Mouse (Mus musculus) erythroblast, embryonic 14.5 days (primary cell): Measurements from ENCODE around the gene Frmd4a. TPM values are rescaled to one million over a fixed set of nuclear protein-coding genes. Genes with fewer than 3 reads are reported as not detected.

Source experiments
- H3K27me3 ChIP-seq: 2 replicates; pipeline ENCODE4 v1.6.1; 2012; ENCODE audit warnings: inconsistent platforms; ENCODE audit not compliant: control insufficient read depth
- H3K36me3 ChIP-seq: 2 replicates; pipeline ENCODE4 v1.6.1; 2012; ENCODE audit warnings: mild to moderate bottlenecking, inconsistent platforms; ENCODE audit not compliant: control insufficient read depth
- H3K4me1 ChIP-seq: 2 replicates; pipeline ENCODE4 v1.6.1; 2012; ENCODE audit warnings: inconsistent platforms; ENCODE audit not compliant: control insufficient read depth
- H3K4me3 ChIP-seq: replicated peaks from 2 replicates; pipeline ENCODE3; 2012; ENCODE audit warnings: moderate library complexity, mild to moderate bottlenecking, inconsistent platforms
- H3K9me3 ChIP-seq: 2 replicates; pipeline ENCODE4 v1.6.1; 2012; ENCODE audit warnings: low read length, inconsistent platforms, mixed read lengths; ENCODE audit not compliant: control insufficient read depth
- GATA1 ChIP-seq: IDR thresholded peaks from 2 replicates; pipeline ENCODE4 v1.6.1; 2012; ENCODE audit warnings: low read length, inconsistent platforms, mixed read lengths
- TAL1 ChIP-seq: IDR thresholded peaks from 3 replicates; pipeline ENCODE4 v1.6.1; 2012; ENCODE audit warnings: low read length, inconsistent platforms, mixed read lengths
- polyA plus RNA-seq: library from polyadenylated mRNA; stranded (reverse); fragments of >175 nt; gene quantifications from 2 replicates; pipeline ENCODE4 v1.2.3, GENCODE M21; 2012

Frmd4a gene
- polyA plus RNA-seq, 1 experiment = 5.0 TPM

- Histone ChIP-seq H3K27me3 (no peaks in the 10 kb centered on the region), H3K4me3 (no peak overlapping the region), H3K9me3 (no peaks in the 10 kb centered on the region), H3K36me3 (no peaks in the 10 kb centered on the region), H3K4me1 (no peaks in the 10 kb centered on the region)
- TF ChIP-seq TAL1 (no peak), GATA1 (no peak)
These were observed 204.9 kb downstream of the Frmd4a start for GRCm38 (mm10) chr2:4222497-4222828.

- TF ChIP-seq TAL1 (no peak), GATA1 (no peak)
- Histone ChIP-seq H3K9me3 (no peaks in the 10 kb centered on the region), H3K4me1 (no peaks in the 10 kb centered on the region), H3K4me3 (no peak overlapping the region), H3K27me3 (no peaks in the 10 kb centered on the region), H3K36me3 (no peaks in the 10 kb centered on the region)
These were observed 205.8 kb downstream of the Frmd4a start for GRCm38 (mm10) chr2:4223316-4223715.

- no peak for TF ChIP-seq GATA1
- TF ChIP-seq TAL1 = no peak
- no peak overlapping the region for H3K4me3 ChIP-seq
- H3K9me3 ChIP-seq = no peaks in the 10 kb centered on the region
- no peaks in the 10 kb centered on the region for H3K36me3 ChIP-seq
- no peaks in the 10 kb centered on the region for H3K4me1 ChIP-seq
- no peaks in the 10 kb centered on the region for H3K27me3 ChIP-seq
These were observed 209.5 kb downstream of the Frmd4a start for GRCm38 (mm10) chr2:4226941-4227558.

- Histone ChIP-seq H3K4me3 (no peak overlapping the region), H3K27me3 (no peaks in the 10 kb centered on the region), H3K9me3 (no peaks in the 10 kb centered on the region), H3K36me3 (no peaks in the 10 kb centered on the region), H3K4me1 (no peaks in the 10 kb centered on the region)
- TF ChIP-seq TAL1 (no peak), GATA1 (no peak)
These were observed 210.0 kb downstream of the Frmd4a start for GRCm38 (mm10) chr2:4227563-4227962.

- Histone ChIP-seq H3K36me3 (no peaks in the 10 kb centered on the region), H3K4me1 (no peaks in the 10 kb centered on the region), H3K9me3 (no peaks in the 10 kb centered on the region), H3K4me3 (no peak overlapping the region), H3K27me3 (no peaks in the 10 kb centered on the region)
- no peak for TF ChIP-seq GATA1
- TF ChIP-seq TAL1 = no peak
These were observed 211.0 kb downstream of the Frmd4a start for GRCm38 (mm10) chr2:4228510-4228909.

GRCm38 (mm10) chr2:4232335-4232734, 214.8 kb downstream of the Frmd4a start:
- Histone ChIP-seq H3K27me3 (no peaks in the 10 kb centered on the region), H3K4me3 (no peak overlapping the region), H3K36me3 (no peaks in the 10 kb centered on the region), H3K4me1 (no peaks in the 10 kb centered on the region), H3K9me3 (no peaks in the 10 kb centered on the region)
- TF ChIP-seq GATA1 = no peak
- TF ChIP-seq TAL1 = no peak

GRCm38 (mm10) chr2:4232761-4233322, 215.3 kb downstream of the Frmd4a start:
- TF ChIP-seq GATA1 (no peak), TAL1 (no peak)
- no peaks in the 10 kb centered on the region for H3K9me3 ChIP-seq
- H3K36me3 ChIP-seq = no peaks in the 10 kb centered on the region
- no peaks in the 10 kb centered on the region for H3K27me3 ChIP-seq
- no peaks in the 10 kb centered on the region for H3K4me1 ChIP-seq
- no peak overlapping the region for H3K4me3 ChIP-seq

- H3K4me3 ChIP-seq = no peak overlapping the region
- H3K27me3 ChIP-seq = no peaks in the 10 kb centered on the region
- H3K36me3 ChIP-seq = no peaks in the 10 kb centered on the region
- H3K4me1 ChIP-seq = no peaks in the 10 kb centered on the region
- TF ChIP-seq TAL1 (no peak), GATA1 (no peak)
- H3K9me3 ChIP-seq = no peaks in the 10 kb centered on the region
These were observed 220.2 kb downstream of the Frmd4a start for GRCm38 (mm10) chr2:4237686-4238085.

GRCm38 (mm10) chr2:4249723-4250122, 232.2 kb downstream of the Frmd4a start:
- Histone ChIP-seq H3K27me3 (no peaks in the 10 kb centered on the region), H3K36me3 (no peaks in the 10 kb centered on the region), H3K4me3 (no peak overlapping the region), H3K4me1 (no peaks in the 10 kb centered on the region), H3K9me3 (no peaks in the 10 kb centered on the region)
- TF ChIP-seq GATA1 (no peak), TAL1 (no peak)
